Mouse (Mus musculus): Measurements from ENCODE around the gene Mtfp1. TPM values are rescaled to one million over a fixed set of nuclear protein-coding genes. Genes with fewer than 3 reads are reported as not detected.
A peak's percentile ranks its signal among the peaks of the same experiment; 100 is the strongest.

Gene Mtfp1
- polyA plus RNA-seq, 1 experiment from 2014 or later = 18.6 TPM

GRCm38 (mm10) chr11:4080219-4080618, 15.0 kb downstream of the Mtfp1 start:
- no peaks in the 10 kb centered on the region for H3K9me3 ChIP-seq (replicated peaks; ENCODE audit: low read length)
- no peak overlapping the region for H3K4me3 ChIP-seq (replicated peaks; ENCODE audit: low read depth, low read length)
- WGBS = 13% methylated on average over 4 of the region's 4 CpGs
- no peaks in the 10 kb centered on the region for H3K27me3 ChIP-seq (ENCODE audit: insufficient read depth, low read length)
- H3K36me3 ChIP-seq (ENCODE audit: insufficient read depth, low read length) = no peaks in the 10 kb centered on the region
- no peak overlapping the region for H3K9ac ChIP-seq (ENCODE audit: low read depth, low read length)
- H3K27ac ChIP-seq = no peak overlapping the region
- DNase-seq (ENCODE audit: low spot score) (peak; percentile 52), ATAC-seq (replicated peaks; ENCODE audit: low FRiP score, low read depth) (no peak)
- H3K4me1 ChIP-seq (replicated peaks; ENCODE audit: insufficient read depth, low read length) = no peaks in the 10 kb centered on the region
- no peak overlapping the region for H3K4me2 ChIP-seq (ENCODE audit: low read length)
- peak; percentile 87 for TF ChIP-seq CTCF (IDR thresholded peaks at IDR 0.05; ENCODE audit: low read depth)

DNA sequence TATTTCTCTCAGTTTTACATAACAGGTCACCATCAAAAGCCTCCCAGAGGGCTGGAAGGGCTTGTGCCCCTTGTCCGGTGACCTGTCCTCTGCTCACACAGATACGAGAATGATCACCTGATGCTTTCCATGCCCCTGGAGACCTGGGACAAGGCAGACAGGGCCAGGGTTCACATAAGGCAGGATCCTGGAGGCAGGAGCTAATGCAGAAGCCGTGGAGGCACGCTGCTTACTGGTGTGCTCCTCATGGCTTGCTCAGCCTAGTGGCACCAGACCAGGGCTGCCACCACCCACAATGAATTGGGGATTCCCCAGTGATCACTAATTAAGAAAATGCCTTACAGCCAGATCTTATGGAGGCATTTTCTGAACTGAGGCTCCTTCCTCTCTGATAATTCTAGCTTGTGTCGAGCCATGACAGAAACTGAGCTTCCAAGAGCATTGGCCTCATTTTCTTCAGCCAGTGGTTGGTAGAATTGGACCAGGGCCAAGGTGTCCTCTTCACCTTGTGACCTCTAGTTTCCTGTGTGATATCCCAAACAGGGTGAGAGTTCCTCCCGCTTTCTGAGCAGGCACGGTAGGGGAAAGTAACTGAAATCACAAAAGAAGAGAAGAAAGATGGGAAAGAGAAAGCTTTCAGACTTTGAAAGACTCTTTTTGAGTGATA, 16.8 kb downstream of the Mtfp1 start:
- TF ChIP-seq CTCF (IDR thresholded peaks at IDR 0.05; ENCODE audit: low read depth) = no peak
- DNase-seq (ENCODE audit: low spot score) (no peak), ATAC-seq (replicated peaks; ENCODE audit: low FRiP score, low read depth) (no peak)
- Histone ChIP-seq H3K9ac (ENCODE audit: low read depth, low read length) (no peak overlapping the region), H3K4me2 (ENCODE audit: low read length) (no peak overlapping the region), H3K27me3 (ENCODE audit: insufficient read depth, low read length) (no peaks in the 10 kb centered on the region), H3K9me3 (replicated peaks; ENCODE audit: low read length) (no peaks in the 10 kb centered on the region), H3K27ac (no peak overlapping the region), H3K36me3 (ENCODE audit: insufficient read depth, low read length) (no peaks in the 10 kb centered on the region), H3K4me1 (replicated peaks; ENCODE audit: insufficient read depth, low read length) (no peaks in the 10 kb centered on the region), H3K4me3 (replicated peaks; ENCODE audit: low read depth, low read length) (no peak overlapping the region)
- WGBS = 79% methylated on average over 7 of the region's 7 CpGs

DNA sequence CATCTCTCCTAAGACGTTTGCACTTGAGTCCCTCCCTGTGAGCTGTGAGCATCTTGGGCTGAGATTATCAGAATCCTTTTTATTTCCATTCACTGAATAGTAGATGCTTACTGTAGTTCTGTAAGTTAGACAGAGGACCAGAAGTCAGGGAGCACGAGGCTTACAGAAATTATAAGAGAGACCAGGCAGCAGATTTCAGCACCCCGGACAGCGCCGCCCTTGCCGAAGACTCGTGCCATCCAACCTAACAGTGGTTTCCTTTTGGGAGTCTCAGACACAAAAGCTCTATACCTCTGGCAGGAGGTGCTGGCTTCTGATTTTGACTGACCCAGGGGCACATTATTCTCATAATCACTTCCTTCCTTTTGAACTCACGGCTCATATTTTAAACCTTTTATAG, 18.6 kb downstream of the Mtfp1 start:
- no peak for TF ChIP-seq CTCF (IDR thresholded peaks at IDR 0.05; ENCODE audit: low read depth)
- Histone ChIP-seq H3K36me3 (ENCODE audit: insufficient read depth, low read length) (no peaks in the 10 kb centered on the region), H3K27me3 (ENCODE audit: insufficient read depth, low read length) (no peaks in the 10 kb centered on the region), H3K9me3 (replicated peaks; ENCODE audit: low read length) (no peaks in the 10 kb centered on the region), H3K27ac (no peak overlapping the region), H3K9ac (ENCODE audit: low read depth, low read length) (no peak overlapping the region), H3K4me1 (replicated peaks; ENCODE audit: insufficient read depth, low read length) (no peaks in the 10 kb centered on the region), H3K4me2 (ENCODE audit: low read length) (no peak overlapping the region), H3K4me3 (replicated peaks; ENCODE audit: low read depth, low read length) (no peak overlapping the region)
- 12% methylated on average over 8 of the region's 8 CpGs for WGBS
- ATAC-seq (replicated peaks; ENCODE audit: low FRiP score, low read depth) (no peak), DNase-seq (ENCODE audit: low spot score) (peak; percentile 83)

- no peaks in the 10 kb centered on the region for H3K4me1 ChIP-seq (replicated peaks; ENCODE audit: insufficient read depth, low read length)
- H3K36me3 ChIP-seq (ENCODE audit: insufficient read depth, low read length) = no peaks in the 10 kb centered on the region
- no peaks in the 10 kb centered on the region for H3K9me3 ChIP-seq (replicated peaks; ENCODE audit: low read length)
- H3K9ac ChIP-seq (ENCODE audit: low read depth, low read length) = no peak overlapping the region
- H3K4me3 ChIP-seq (replicated peaks; ENCODE audit: low read depth, low read length) = no peak overlapping the region
- ATAC-seq (replicated peaks; ENCODE audit: low FRiP score, low read depth) = no peak
- H3K27ac ChIP-seq = no peak overlapping the region
- 82% methylated on average over 1 of the region's 1 CpGs for WGBS
- no peak for TF ChIP-seq CTCF (IDR thresholded peaks at IDR 0.05; ENCODE audit: low read depth)
- no peak overlapping the region for H3K4me2 ChIP-seq (ENCODE audit: low read length)
- H3K27me3 ChIP-seq (ENCODE audit: insufficient read depth, low read length) = no peaks in the 10 kb centered on the region
- no peak for DNase-seq (ENCODE audit: low spot score)
Observed at GRCm38 (mm10) chr11:4069664-4070063, 25.6 kb downstream of the Mtfp1 start.

DNA sequence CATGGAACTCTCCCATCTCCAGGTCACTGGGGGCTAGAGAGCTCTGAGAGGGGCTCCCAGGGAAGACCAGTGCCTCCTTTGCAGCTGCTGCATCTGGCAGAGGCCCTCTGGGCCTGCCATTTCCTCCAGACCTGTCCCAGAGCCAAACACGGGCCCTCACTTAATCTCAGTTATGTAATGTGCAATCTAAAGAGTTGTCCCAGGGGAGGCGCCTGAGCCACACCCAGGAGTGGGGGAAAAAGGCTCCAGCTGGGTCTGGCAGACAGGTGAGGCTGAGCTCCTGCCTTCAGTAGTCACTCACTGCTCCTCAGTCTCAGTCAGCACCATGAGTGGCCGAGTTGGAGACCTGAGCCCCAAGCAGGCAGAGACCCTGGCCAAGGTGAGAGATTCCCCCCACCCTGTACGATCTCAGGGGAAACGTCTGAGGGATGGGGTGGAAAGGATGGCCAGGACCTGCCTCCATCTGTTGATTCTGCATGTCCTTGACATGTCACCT, 30.6 kb downstream of the Mtfp1 start, which contains the start of gene Sec14l3:
Gene Sec14l3, plus strand, starts transcription at position 215 of the 496 bp plus-strand sequence.
- Histone ChIP-seq H3K4me3 (replicated peaks; ENCODE audit: low read depth, low read length) (no peak within 1 kb of the TSS), H3K9ac (ENCODE audit: low read depth, low read length) (no peak within 1 kb of the TSS), H3K36me3 (ENCODE audit: insufficient read depth, low read length) (no peaks in the 10 kb centered on the region), H3K27me3 (ENCODE audit: insufficient read depth, low read length) (no peaks in the 10 kb centered on the region), H3K4me2 (ENCODE audit: low read length) (no peak within 1 kb of the TSS), H3K27ac (no peak within 1 kb of the TSS), H3K9me3 (replicated peaks; ENCODE audit: low read length) (no peaks in the 10 kb centered on the region), H3K4me1 (replicated peaks; ENCODE audit: insufficient read depth, low read length) (no peaks in the 10 kb centered on the region)
- no peak for DNase-seq (ENCODE audit: low spot score)
- ATAC-seq (replicated peaks; ENCODE audit: low FRiP score, low read depth) = no peak
- 60% methylated on average over 5 of the region's 5 CpGs for WGBS
- TF ChIP-seq CTCF (IDR thresholded peaks at IDR 0.05; ENCODE audit: low read depth) = no peak

- ATAC-seq (replicated peaks; ENCODE audit: low FRiP score, low read depth) (no peak), DNase-seq (ENCODE audit: low spot score) (no peak)
- 42% methylated on average over 6 of the region's 6 CpGs for WGBS
- no peak for TF ChIP-seq CTCF (IDR thresholded peaks at IDR 0.05; ENCODE audit: low read depth)
- Histone ChIP-seq H3K27me3 (ENCODE audit: insufficient read depth, low read length) (no peaks in the 10 kb centered on the region), H3K27ac (no peak overlapping the region), H3K9ac (ENCODE audit: low read depth, low read length) (no peak overlapping the region), H3K4me1 (replicated peaks; ENCODE audit: insufficient read depth, low read length) (no peaks in the 10 kb centered on the region), H3K4me2 (ENCODE audit: low read length) (no peak overlapping the region), H3K36me3 (ENCODE audit: insufficient read depth, low read length) (no peaks in the 10 kb centered on the region), H3K4me3 (replicated peaks; ENCODE audit: low read depth, low read length) (no peak overlapping the region), H3K9me3 (replicated peaks; ENCODE audit: low read length) (no peaks in the 10 kb centered on the region)
Observed at GRCm38 (mm10) chr11:4062981-4063380, 32.3 kb downstream of the Mtfp1 start.
